Mouse (Mus musculus) forebrain, embryonic 13.5 days (tissue): ENCODE data around the gene Bend3. TPM values are rescaled to one million over a fixed set of nuclear protein-coding genes. Genes with fewer than 3 reads are reported as not detected.

Experiments used
- ATAC-seq: fragments of 200-750 bp; cut with Nextera tagmentation; 2 replicates; pipeline ENCODE4 v1.8.0; 2017
- H3K27ac ChIP-seq: fragments of 300-500 bp; sonication (generic); 2 replicates; pipeline ENCODE4 v1.5.1; 2015; ENCODE audit warnings: inconsistent platforms, mild to moderate bottlenecking, moderate library complexity
- H3K27me3 ChIP-seq: fragments of 300-500 bp; sonication (generic); 2 replicates; pipeline ENCODE4 v1.6.1; 2015; ENCODE audit warnings: mild to moderate bottlenecking, inconsistent platforms
- H3K36me3 ChIP-seq: fragments of 300-500 bp; sonication (generic); 2 replicates; pipeline ENCODE4 v1.6.1; 2015; ENCODE audit warnings: mild to moderate bottlenecking, inconsistent platforms; ENCODE audit not compliant: poor library complexity, severe bottlenecking
- H3K4me1 ChIP-seq: fragments of 300-500 bp; sonication (generic); 2 replicates; pipeline ENCODE4 v1.6.1; 2015; ENCODE audit warnings: inconsistent platforms
- H3K4me2 ChIP-seq: fragments of 300-500 bp; sonication (generic); 2 replicates; pipeline ENCODE4 v1.6.1; 2015; ENCODE audit warnings: inconsistent platforms, mild to moderate bottlenecking, moderate library complexity
- H3K4me3 ChIP-seq: fragments of 300-500 bp; sonication (generic); 2 replicates; pipeline ENCODE4 v1.5.1; 2015; ENCODE audit warnings: mild to moderate bottlenecking, inconsistent platforms
- H3K9ac ChIP-seq: fragments of 300-500 bp; sonication (generic); 2 replicates; pipeline ENCODE4 v1.6.1; 2015; ENCODE audit warnings: mild to moderate bottlenecking, inconsistent platforms
- H3K9me3 ChIP-seq: fragments of 300-500 bp; sonication (generic); replicated peaks from 2 replicates; pipeline ENCODE4 v1.6.1; 2016; ENCODE audit warnings: inconsistent platforms
- WGBS: fragments of 180-500 bp; shearing (Covaris S2); methylation state at CpG from one replicate; pipeline ENCODE4 v1.1.7; 2015; 5-methylcytosine and 5-hydroxymethylcytosine counted together
- polyA plus RNA-seq: library from polyadenylated mRNA; unstranded; fragments of >200 nt; fragmentation: Nextera tagmentation; extraction: Ambion mirVana; gene quantifications from 2 replicates; pipeline ENCODE4 v1.2.1, GENCODE M21; 2015

The Bend3 gene
- polyA plus RNA-seq = 3.8 and 5.0 TPM in 2 replicates

- Histone ChIP-seq H3K27me3 (no peaks in the 10 kb centered on the region), H3K9me3 (no peaks in the 10 kb centered on the region), H3K27ac (peak within 1 kb of the TSS; percentile 98), H3K36me3 (no peaks in the 10 kb centered on the region), H3K4me3 (peak within 1 kb of the TSS; percentile 79), H3K9ac (peak within 1 kb of the TSS; percentile 97), H3K4me2 (peak within 1 kb of the TSS; percentile 90), H3K4me1 (peaks cover 50% of the 10 kb centered on the region)
- ATAC-seq = peak; percentile 65
- WGBS = under 1% methylated on average over 58 of the region's 101 CpGs
These were observed at the start of gene Bend3 for GRCm38 (mm10) chr10:43478751-43479435. Gene Bend3, plus strand, starts transcription at chr10:43478831.

- peaks cover 13% of the 10 kb centered on the region; the same call in 1 of the 2 replicates for H3K36me3 ChIP-seq
- H3K9ac ChIP-seq = no peak overlapping the region
- 86% methylated on average over 5 of the region's 5 CpGs for WGBS
- H3K27me3 ChIP-seq = no peaks in the 10 kb centered on the region
- H3K9me3 ChIP-seq = no peaks in the 10 kb centered on the region
- no peak overlapping the region for H3K4me2 ChIP-seq
- H3K4me3 ChIP-seq = no peak overlapping the region
- no peak overlapping the region for H3K27ac ChIP-seq
- 0 out of 2 replicates have a peak, but pooled peaks cover 6% of the 10 kb centered on the region for H3K4me1 ChIP-seq
- no peak for ATAC-seq
These were observed 48.0 kb upstream of the Bend3 start for GRCm38 (mm10) chr10:43430606-43431005.

- H3K4me2 ChIP-seq = no peak overlapping the region
- H3K4me3 ChIP-seq = no peak overlapping the region
- peaks cover 12% of the 10 kb centered on the region for H3K4me1 ChIP-seq
- H3K36me3 ChIP-seq = peaks cover 16% of the 10 kb centered on the region; the same call in 1 of the 2 replicates
- 90% methylated on average over 4 of the region's 4 CpGs for WGBS
- H3K9me3 ChIP-seq = no peaks in the 10 kb centered on the region
- no peak for ATAC-seq
- H3K27me3 ChIP-seq = no peaks in the 10 kb centered on the region
- no peak overlapping the region for H3K9ac ChIP-seq
- H3K27ac ChIP-seq = no peak overlapping the region
These were observed 44.3 kb upstream of the Bend3 start for GRCm38 (mm10) chr10:43434326-43434725.

- Histone ChIP-seq H3K36me3 (peaks cover 10% of the 10 kb centered on the region; the same call in 1 of the 2 replicates), H3K27me3 (no peaks in the 10 kb centered on the region), H3K4me3 (no peak overlapping the region), H3K27ac (no peak overlapping the region), H3K4me1 (peaks cover 25% of the 10 kb centered on the region), H3K4me2 (no peak overlapping the region), H3K9ac (no peak overlapping the region), H3K9me3 (no peaks in the 10 kb centered on the region)
- ATAC-seq = no peak
- WGBS = 89% methylated on average over 3 of the region's 3 CpGs
These were observed 42.9 kb upstream of the Bend3 start for GRCm38 (mm10) chr10:43435757-43436156.

- peak overlapping the region; percentile 8; the same call in 1 of the 2 replicates for H3K4me2 ChIP-seq
- H3K36me3 ChIP-seq = peaks cover 3% of the 10 kb centered on the region; the same call in 1 of the 2 replicates
- peaks cover 25% of the 10 kb centered on the region for H3K4me1 ChIP-seq
- WGBS = 4% methylated on average over 7 of the region's 7 CpGs
- no peak overlapping the region for H3K9ac ChIP-seq
- H3K27me3 ChIP-seq = no peaks in the 10 kb centered on the region
- H3K27ac ChIP-seq = peak overlapping the region; percentile 81
- no peaks in the 10 kb centered on the region for H3K9me3 ChIP-seq
- no peak overlapping the region for H3K4me3 ChIP-seq
- ATAC-seq = peak; percentile 79
These were observed 39.1 kb upstream of the Bend3 start for GRCm38 (mm10) chr10:43439492-43439941.

GRCm38 (mm10) chr10:43440050-43440449 lies 38.6 kb upstream of the Bend3 start:
- 0 out of 2 replicates have a peak overlapping the region, but pooled peaks have one; percentile 8 for H3K4me2 ChIP-seq
- no peak overlapping the region for H3K9ac ChIP-seq
- H3K36me3 ChIP-seq = peaks cover 3% of the 10 kb centered on the region; the same call in 1 of the 2 replicates
- 0 out of 2 replicates have a peak, but pooled peaks have one; percentile 28 for ATAC-seq
- H3K9me3 ChIP-seq = no peaks in the 10 kb centered on the region
- H3K4me1 ChIP-seq = peaks cover 25% of the 10 kb centered on the region
- H3K4me3 ChIP-seq = no peak overlapping the region
- WGBS = 13% methylated on average over 13 of the region's 13 CpGs
- no peaks in the 10 kb centered on the region for H3K27me3 ChIP-seq
- H3K27ac ChIP-seq = peak overlapping the region; percentile 81

- Histone ChIP-seq H3K4me2 (no peak overlapping the region), H3K36me3 (no peaks in the 10 kb centered on the region), H3K4me1 (peaks cover 25% of the 10 kb centered on the region), H3K4me3 (no peak overlapping the region), H3K9ac (no peak overlapping the region), H3K9me3 (no peaks in the 10 kb centered on the region), H3K27ac (no peak overlapping the region), H3K27me3 (no peaks in the 10 kb centered on the region)
- ATAC-seq = no peak
- WGBS = 68% methylated on average over 15 of the region's 15 CpGs
These were observed 37.5 kb upstream of the Bend3 start for GRCm38 (mm10) chr10:43440981-43441740.

- no peaks in the 10 kb centered on the region for H3K36me3 ChIP-seq
- no peak overlapping the region for H3K4me3 ChIP-seq
- H3K27ac ChIP-seq = no peak overlapping the region
- WGBS = 94% methylated on average over 3 of the region's 3 CpGs
- no peak overlapping the region for H3K4me2 ChIP-seq
- no peak overlapping the region for H3K9ac ChIP-seq
- H3K4me1 ChIP-seq = peaks cover 11% of the 10 kb centered on the region
- no peak for ATAC-seq
- no peaks in the 10 kb centered on the region for H3K27me3 ChIP-seq
- H3K9me3 ChIP-seq = no peaks in the 10 kb centered on the region
These were observed 30.0 kb upstream of the Bend3 start for GRCm38 (mm10) chr10:43448656-43449055.

GRCm38 (mm10) chr10:43451848-43452662 lies 26.6 kb upstream of the Bend3 start:
- H3K9me3 ChIP-seq = no peaks in the 10 kb centered on the region
- no peak overlapping the region; the same call in 1 of the 2 replicates for H3K9ac ChIP-seq
- WGBS = 24% methylated on average over 16 of the region's 16 CpGs
- H3K27ac ChIP-seq = no peak overlapping the region
- peak overlapping the region; percentile 20; the same call in 1 of the 2 replicates for H3K4me3 ChIP-seq
- H3K36me3 ChIP-seq = no peaks in the 10 kb centered on the region
- peak overlapping the region; percentile 52 for H3K4me2 ChIP-seq
- H3K4me1 ChIP-seq = peaks cover 11% of the 10 kb centered on the region
- no peaks in the 10 kb centered on the region for H3K27me3 ChIP-seq
- ATAC-seq = peak; percentile 95

- H3K4me2 ChIP-seq = peak overlapping the region; percentile 52
- no peak overlapping the region for H3K27ac ChIP-seq
- ATAC-seq = no peak
- peaks cover 11% of the 10 kb centered on the region for H3K4me1 ChIP-seq
- 18% methylated on average over 5 of the region's 5 CpGs for WGBS
- H3K27me3 ChIP-seq = no peaks in the 10 kb centered on the region
- no peaks in the 10 kb centered on the region for H3K36me3 ChIP-seq
- H3K9ac ChIP-seq = no peak overlapping the region; the same call in 1 of the 2 replicates
- H3K9me3 ChIP-seq = no peaks in the 10 kb centered on the region
- H3K4me3 ChIP-seq = peak overlapping the region; percentile 20; the same call in 1 of the 2 replicates
These were observed 26.0 kb upstream of the Bend3 start for GRCm38 (mm10) chr10:43452663-43452996.

GRCm38 (mm10) chr10:43454219-43454618 lies 24.4 kb upstream of the Bend3 start:
- H3K9ac ChIP-seq = no peak overlapping the region
- H3K27ac ChIP-seq = no peak overlapping the region
- no peak for ATAC-seq
- no peaks in the 10 kb centered on the region for H3K9me3 ChIP-seq
- H3K4me1 ChIP-seq = peaks cover 11% of the 10 kb centered on the region
- H3K27me3 ChIP-seq = no peaks in the 10 kb centered on the region
- WGBS = 83% methylated on average over 1 of the region's 1 CpGs
- H3K4me2 ChIP-seq = no peak overlapping the region
- no peak overlapping the region for H3K4me3 ChIP-seq
- H3K36me3 ChIP-seq = no peaks in the 10 kb centered on the region
